Comparison of ENCODE assay signal across 18 mouse cellular contexts in the genomic region with DNA sequence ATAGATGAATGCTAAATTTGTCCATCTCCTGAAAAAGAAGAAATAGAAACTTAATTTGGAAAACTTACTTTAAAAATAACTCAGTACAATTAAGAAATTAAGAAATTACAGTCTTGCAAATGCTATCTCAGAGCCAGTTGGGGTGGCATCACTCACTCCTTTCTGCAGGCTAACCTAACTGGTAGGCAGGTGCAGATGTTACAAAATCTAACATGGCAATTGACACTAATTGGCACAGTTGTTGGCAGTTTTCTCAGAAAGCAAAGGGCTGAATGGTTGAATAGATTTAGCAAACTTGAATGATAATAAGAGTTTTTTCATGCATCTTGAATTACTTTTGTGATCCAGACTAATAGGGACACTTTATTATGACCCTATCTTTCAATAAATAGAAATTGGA.
"Had no signal": no experiment of that assay in that cellular context is flagged by ENCODE, and none has a peak within 500 bp of the region (broad histone marks: within the 10 kb centered on the region; RNA-seq: fewer than 3 reads in every experiment).

No protein-coding gene starts in this region.

- H3K4me1 ChIP-seq: liver, embryonic 15.5 days; midbrain, embryonic 10.5 days; neural tube, embryonic 15.5 days; stomach, embryonic 15.5 days had no signal

- H3K9me3 ChIP-seq: liver, embryonic 15.5 days; midbrain, embryonic 10.5 days; midbrain, embryonic 13.5 days; neural tube, embryonic 13.5 days; neural tube, embryonic 15.5 days; stomach, embryonic 15.5 days had no signal

- H3K27ac ChIP-seq: liver, embryonic 15.5 days; midbrain, embryonic 10.5 days; midbrain, embryonic 13.5 days; neural tube, embryonic 13.5 days; neural tube, embryonic 15.5 days; stomach, embryonic 15.5 days; stomach, postnatal 0 days had no signal

- H3K27me3 ChIP-seq: liver, embryonic 15.5 days; midbrain, embryonic 13.5 days; neural tube, embryonic 13.5 days; neural tube, embryonic 15.5 days; stomach, embryonic 15.5 days had no signal

- H3K4me2 ChIP-seq: liver, embryonic 15.5 days; lung, embryonic 14.5 days; midbrain, embryonic 13.5 days; neural tube, embryonic 13.5 days; neural tube, embryonic 15.5 days; stomach, embryonic 15.5 days had no signal

- H3K36me3 ChIP-seq: liver, embryonic 15.5 days; midbrain, embryonic 10.5 days; midbrain, embryonic 13.5 days; neural tube, embryonic 13.5 days; neural tube, embryonic 15.5 days; stomach, embryonic 15.5 days had no signal

- ATAC-seq: midbrain, embryonic 13.5 days; midbrain, embryonic 16.5 days had no signal

- H3K4me3 ChIP-seq: liver, embryonic 15.5 days; midbrain, embryonic 10.5 days; midbrain, embryonic 13.5 days; myocyte; neural tube, embryonic 13.5 days; neural tube, embryonic 15.5 days; stomach, embryonic 15.5 days had no signal

- DNase-seq: lung, adult 18-20 months; lung, embryonic 14.5 days; lung, postnatal 10 days; lung, postnatal 4 days; retina, postnatal 1 day; right cerebral cortex, adult 18-20 months; thymus, adult 2 months; thymus, postnatal 25 days; thymus, postnatal 4 days had no signal

- H3K9ac ChIP-seq: liver, embryonic 15.5 days; lung, embryonic 14.5 days; midbrain, embryonic 13.5 days; neural tube, embryonic 13.5 days; neural tube, embryonic 15.5 days; stomach, embryonic 15.5 days had no signal
